Mouse (Mus musculus) urinary bladder, postnatal 14 days (tissue): ENCODE data around the gene Foxp4.

Experiments used
- DNase-seq: peaks from one replicate; pipeline ENCODE4 v3.0.0; 2021; ENCODE audit warnings: low spot score

Foxp4 gene

GRCm38 (mm10) chr17:47897956-47898752, 26.3 kb downstream of the Foxp4 start:
- peak; percentile 74 for DNase-seq

DNA sequence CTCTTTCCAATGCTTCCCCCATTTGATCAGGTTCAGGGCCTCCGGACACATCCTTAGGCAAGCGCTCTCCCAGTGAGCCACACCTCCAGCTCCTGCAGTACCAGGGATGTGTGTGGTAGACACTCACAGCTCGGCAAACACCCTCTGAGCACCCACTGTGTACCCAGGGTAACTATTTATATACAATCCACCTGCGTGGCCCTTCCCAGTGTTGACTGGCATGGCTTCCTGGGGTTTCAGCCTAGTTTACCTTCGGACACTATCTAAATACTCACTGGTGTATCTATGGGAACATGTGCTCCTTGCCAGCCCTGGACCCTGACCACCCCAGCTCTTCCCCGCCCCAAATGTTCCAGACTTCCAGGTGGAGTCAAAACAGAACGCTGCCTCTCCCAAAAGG, 34.7 kb downstream of the Foxp4 start:
- DNase-seq = no peak

GRCm38 (mm10) chr17:47889267-47889666, 35.2 kb downstream of the Foxp4 start:
- DNase-seq = no peak

- DNase-seq = no peak
These were observed 35.8 kb downstream of the Foxp4 start for GRCm38 (mm10) chr17:47888641-47889040.

DNA sequence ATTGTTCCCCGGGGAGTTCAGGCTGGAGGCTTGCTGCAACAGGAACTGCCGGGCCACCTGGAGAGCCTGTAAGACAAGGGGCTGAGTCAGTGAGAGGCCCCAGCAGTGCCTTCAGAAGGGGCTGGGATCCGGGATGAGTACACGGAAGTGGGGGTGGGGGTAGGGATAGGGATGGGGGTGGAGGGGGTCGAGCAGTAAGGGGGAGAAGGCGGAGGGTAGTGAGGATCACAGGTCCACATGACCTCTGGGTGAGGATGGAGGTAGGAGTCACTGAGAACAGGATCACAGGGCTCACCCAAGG, 36.3 kb downstream of the Foxp4 start:
- DNase-seq = peak; percentile 69

- peak; percentile 38 for DNase-seq
These were observed 36.9 kb downstream of the Foxp4 start for GRCm38 (mm10) chr17:47887381-47888154.

GRCm38 (mm10) chr17:47883099-47883498, 41.3 kb downstream of the Foxp4 start:
- no peak for DNase-seq

GRCm38 (mm10) chr17:47881330-47881729, 43.1 kb downstream of the Foxp4 start:
- DNase-seq = no peak

DNA sequence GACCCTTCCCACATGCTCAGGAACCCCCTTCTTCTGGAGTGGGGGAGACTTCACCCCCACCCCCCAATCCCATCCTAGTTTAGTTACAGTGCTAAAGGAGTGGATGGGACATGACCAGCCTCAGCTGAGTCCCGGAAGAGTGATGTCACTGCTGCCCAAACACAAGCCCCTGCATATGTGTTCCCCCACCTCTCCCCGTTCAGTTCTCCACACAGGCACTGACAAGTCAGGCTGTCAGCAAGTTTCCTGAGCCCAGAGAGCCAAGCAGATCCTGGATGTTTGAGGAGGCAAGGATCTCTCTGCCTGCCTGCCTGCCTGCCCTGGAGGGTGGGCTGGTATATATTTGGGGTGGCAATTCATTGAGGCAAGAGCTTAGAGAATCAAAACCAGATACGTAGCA, 45.2 kb downstream of the Foxp4 start:
- no peak for DNase-seq

DNA sequence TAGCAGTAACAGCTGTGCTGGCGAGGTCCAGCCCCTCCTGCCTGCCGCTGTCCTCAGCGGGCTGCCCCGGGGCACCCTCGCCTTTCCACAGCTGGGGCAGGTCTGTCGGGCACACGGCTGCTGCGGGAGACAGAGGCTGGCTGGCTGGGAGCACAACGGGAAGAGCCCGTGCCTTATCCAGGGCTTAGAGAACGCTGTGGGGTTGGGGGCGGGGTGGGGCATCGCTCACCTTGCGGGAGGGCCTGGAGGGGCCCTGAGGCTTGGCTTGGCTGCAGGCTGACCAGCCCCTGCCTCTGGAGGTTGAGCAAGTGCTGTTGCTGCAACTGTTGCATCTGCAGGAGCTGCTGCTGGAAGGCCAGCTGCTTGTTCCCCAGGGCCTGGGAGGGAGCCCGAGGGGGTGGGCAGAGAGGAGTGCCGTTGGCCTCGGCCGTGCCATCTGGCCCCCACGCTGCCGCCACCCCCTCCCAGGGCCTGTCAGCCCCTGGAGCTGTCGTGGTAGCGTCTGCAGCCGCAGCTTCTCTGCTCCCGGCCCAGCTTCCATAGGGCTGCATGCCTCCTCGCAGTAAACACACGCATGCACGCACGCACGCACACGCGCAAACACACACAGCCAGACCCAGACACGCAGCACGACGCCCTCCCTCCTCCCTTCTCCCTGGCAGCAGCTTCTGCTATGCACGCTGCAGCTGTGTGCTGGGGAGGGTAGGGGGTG, 45.9 kb downstream of the Foxp4 start:
- DNase-seq = no peak

DNA sequence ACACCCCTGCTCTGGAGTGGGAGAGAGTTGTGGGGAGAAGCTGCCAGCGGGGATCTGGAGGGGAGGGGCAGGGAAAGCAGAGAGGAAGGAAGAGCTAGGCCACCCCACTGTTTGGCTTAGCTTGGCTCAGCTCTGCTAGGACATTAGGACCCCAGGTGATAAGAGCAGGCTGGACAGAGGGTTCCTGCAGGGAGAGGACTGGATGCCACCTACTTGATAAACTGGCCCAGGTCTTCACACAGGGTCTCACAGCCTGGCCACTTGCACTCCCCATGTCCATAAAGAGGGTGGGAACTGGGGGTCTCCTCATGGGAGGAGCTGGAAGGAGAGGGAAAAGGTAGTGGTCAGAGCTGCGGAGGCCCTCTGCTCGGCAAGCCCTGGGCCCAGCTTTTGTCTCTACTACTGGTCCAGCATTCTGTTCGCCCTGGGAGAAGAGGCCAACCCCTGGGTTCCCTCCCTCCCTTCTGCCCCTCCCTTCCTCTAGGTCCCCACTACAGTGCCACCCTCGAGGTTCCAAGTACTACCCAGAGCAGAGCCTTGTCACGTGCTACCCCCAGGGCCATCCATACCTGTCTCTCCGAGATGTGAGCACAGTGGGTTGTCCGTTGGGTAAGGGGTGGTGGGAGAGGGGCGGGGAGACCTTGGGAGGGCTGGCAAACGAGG, 46.6 kb downstream of the Foxp4 start:
- DNase-seq = no peak

- DNase-seq = no peak
These were observed 47.4 kb downstream of the Foxp4 start for GRCm38 (mm10) chr17:47876776-47877714.

GRCm38 (mm10) chr17:47873341-47873791, 51.1 kb downstream of the Foxp4 start:
- DNase-seq = peak; percentile 87

DNA sequence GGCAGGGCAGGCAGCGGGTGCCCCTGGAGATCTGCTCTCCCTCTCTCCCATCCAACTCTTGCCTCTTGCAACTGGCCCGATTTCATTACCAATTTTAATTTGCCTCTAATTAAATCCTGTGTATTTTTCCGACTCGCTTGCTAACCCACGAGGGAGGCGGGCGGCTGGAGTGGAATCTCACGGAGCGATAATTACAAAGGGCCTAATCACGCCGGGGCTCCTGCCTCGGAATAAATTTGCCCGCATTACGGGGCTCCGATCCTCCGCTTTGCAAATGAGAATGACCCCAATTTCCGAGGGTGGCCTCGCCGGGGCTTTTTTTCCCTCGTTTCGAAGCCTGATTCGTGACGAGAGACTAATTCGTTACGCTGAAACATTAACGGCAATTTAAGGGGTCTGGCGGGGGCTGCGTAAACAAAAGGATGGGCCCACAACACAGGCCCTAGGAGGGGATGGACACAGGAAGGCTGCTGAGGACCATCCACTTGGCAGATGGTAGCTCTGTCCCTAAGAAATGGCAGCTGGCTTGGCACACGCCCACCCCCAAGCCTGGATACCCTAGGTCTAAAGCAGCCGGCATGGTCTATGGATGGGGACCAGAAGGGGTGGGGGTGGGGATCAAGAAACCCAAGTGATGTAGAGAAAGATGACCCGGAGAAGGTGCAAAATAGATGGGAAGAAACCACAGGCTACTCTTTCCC, 52.0 kb downstream of the Foxp4 start:
- no peak for DNase-seq

GRCm38 (mm10) chr17:47869874-47870273, 54.6 kb downstream of the Foxp4 start:
- DNase-seq = no peak

DNA sequence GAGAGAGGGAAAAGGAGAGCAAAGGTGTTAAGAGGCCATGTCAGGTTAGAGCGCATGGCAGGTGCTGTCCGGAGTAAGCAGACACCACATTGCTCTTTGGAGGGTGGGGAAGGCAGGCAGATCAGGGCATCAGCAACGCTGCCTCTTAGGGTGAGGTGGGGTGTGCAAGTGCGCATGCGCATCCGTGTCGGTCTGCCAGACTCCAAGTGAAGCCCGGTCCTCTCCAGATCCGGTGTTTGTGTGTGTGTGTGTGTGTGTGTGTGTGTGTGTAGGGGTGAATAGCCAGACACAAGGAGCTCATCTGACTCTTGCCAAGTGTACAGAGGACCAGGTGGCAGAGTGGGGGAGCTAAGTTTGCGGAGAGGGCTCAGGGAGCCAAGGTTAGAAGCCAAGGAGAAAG, 58.4 kb downstream of the Foxp4 start:
- no peak for DNase-seq

DNA sequence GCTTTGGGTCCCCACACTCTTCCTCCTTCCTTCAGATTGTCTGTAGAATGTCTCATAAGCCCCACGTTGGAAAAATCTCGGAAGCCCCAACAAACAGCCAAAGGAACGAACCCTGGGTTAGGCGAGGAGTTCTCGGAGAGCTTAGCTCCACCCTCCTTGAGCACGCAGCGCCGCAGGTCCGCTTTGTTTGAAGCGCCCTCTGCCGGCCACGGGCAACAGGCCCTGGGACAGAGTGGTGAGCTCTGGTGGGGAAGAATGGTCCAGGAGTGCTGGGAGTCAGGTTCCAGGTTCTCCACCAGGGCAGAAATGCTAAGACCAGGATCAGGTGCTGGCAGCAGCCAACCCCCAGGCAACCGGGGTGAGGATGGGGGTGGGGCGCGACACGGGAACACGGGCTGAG, 59.9 kb downstream of the Foxp4 start:
- peak; percentile 92 for DNase-seq

DNA sequence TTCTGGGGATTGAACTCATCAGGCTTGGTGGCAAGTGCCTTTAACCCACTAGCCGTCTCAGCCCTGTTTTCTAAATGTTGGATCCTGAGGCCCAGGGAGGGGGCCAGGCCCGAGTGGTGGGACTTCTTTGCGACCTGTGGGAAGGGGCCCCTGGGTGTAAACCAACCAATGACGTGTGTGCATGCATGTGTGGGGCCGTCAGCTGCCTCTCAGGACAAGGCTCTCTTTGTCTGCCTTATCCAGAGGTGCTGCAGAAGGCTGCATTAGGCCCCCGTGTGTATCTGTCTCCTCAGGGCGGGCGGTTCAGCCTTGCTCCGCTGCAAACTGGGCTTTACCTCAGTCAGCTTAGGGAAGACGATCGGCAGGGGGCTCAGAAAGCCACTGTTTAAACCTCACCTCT, 61.0 kb downstream of the Foxp4 start:
- no peak for DNase-seq

GRCm38 (mm10) chr17:47863023-47863422, 61.4 kb downstream of the Foxp4 start:
- no peak for DNase-seq

GRCm38 (mm10) chr17:47855544-47855943, 68.9 kb downstream of the Foxp4 start:
- DNase-seq = no peak

- no peak for DNase-seq
These were observed 69.5 kb downstream of the Foxp4 start for GRCm38 (mm10) chr17:47854908-47855307.
